Mouse (Mus musculus): ENCODE measurements around the gene Tomm20. TPM values are rescaled to one million over a fixed set of nuclear protein-coding genes. Genes with fewer than 3 reads are reported as not detected.
"Not testable (repeated sequence)": the region's sequence is repeated elsewhere in the genome, so short reads cannot be mapped to it uniquely, and the experiment has no call there.

The Tomm20 gene
- 100 to 1,000 TPM; 206 to 209 TPM for total RNA-seq (2021)

DNA sequence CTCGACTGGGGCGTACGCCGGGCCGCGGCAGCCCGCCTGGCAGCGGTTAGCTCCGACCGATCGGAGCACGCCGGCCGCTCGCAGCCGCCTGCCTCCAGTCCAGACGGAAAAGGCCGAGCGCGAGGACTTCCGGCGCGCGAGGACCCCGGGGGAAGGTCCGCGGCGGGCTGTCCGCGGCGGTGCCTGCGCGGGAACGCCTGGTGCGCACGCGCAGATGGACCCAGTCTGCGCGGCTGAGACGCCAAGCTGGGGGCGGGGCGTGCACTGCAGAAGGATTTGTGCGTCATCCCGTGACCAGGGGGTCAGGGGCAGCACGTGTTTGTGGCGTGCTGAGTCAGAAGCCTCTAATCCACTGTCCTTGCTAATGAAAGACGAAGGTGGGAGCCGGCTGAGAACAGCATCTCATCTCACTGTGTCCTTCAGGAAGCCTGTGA, at the start of gene Tomm20:
Tomm20 (minus strand) TSS at position 115 of the 434 bp plus-strand sequence.
- DNase-seq = peak; percentile 96

DNA sequence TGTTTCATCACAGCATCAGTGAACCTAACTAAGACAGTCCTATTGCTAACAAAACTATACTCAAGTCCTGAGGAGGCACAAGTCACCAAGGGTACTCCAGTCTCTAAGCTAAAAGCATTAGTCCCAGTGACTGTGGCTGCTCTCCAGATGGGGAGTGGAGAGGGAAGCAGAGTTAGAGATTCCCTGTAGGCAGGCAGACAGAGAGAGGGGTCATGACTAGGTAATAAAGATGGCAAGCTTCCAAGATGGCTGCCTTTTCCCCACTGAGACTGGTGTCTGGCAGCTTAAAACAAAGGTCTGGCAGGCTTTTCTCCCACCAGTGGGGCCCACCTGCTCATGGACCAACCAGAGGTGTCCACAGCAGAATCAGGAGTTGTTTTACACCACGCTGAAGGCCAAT, 48.9 kb upstream of the Tomm20 start:
- DNase-seq = no peak

DNA sequence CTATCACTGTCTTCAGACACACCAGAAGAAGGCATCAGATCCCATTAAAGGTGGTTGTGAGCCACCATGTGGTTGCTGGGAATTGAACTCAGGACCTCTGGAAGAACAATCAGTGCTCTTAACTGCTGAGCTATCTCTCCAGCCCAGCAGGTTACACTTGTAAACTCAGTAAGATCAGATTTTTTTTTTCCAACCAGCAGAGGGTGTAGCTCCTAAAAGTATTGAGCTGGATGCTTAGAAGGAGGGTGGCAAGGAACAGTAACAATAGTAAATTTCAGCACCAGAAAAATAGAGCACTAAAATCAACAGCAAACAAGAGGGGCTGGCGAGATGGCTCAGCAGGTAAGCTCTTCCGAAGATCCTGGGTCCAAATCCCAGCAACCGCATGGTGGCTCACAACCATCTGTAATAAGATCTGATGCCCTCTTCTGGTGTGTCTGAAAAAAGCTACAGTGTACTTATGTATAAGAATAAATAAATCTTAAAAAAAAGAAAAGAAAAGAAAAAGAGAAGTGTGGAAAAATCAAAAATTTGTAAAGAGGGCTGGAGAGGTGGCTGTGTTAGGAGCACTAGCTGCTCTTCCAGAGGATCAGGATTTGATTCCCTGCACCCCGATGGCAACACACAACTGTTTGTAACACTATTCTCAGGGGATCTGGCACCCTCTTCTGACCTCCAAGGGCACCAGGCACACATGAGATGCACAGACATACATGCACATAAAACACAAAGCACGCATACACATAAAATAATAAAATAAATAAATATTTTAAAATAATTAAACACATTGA, 43.9 kb upstream of the Tomm20 start:
- no peak for DNase-seq

DNA sequence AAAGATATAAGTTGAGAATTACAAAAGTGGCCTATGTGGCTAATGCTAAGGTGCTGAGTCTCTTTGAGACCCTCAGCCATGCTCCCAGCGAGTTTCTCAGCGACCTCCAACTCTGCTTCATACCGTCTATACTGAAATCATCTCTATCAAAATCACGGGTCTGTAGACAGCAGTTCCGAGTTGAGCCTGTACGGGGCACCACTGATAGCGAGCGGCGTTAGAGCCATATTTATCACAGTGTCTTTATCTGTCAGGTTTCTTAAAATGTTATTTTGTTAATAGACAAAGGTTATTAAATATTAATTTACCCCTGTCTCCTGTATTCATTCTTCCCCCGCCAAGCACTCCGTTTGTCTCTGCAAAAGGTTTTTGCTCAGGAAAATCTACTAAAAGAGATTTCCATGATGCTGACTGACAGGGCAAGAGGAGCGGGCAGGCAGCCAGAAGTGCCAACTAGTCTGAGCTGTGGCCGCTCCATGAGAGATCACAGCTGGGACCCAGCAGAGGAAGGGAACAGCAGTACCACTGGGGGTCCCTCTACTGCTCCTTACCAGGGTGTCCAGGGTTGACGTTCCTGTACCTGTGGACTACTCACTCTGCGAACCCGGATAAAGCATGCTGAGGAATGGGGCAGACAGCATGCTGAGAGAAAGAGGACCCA, 42.8 kb upstream of the Tomm20 start:
- DNase-seq = no peak

DNA sequence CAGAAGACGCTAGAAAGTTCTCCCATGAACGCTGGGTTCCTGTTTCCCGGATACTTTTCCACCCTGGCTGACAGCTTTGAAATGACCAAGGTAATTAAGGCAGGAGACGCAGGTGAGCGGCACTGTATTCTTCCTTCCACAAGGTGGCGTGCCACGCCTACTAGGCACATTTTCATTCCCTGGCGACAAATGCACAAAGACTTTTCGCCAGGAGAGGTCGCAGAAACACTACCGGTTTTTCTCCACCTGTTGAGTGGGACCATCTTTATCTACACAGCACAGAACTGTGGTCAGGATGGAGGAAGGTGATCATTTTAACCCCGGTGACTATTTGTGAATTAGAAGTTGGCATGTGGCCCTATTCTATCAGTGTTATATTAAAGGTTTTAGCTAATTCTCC, 40.9 kb upstream of the Tomm20 start:
- peak; percentile 74 to 79 for DNase-seq

DNA sequence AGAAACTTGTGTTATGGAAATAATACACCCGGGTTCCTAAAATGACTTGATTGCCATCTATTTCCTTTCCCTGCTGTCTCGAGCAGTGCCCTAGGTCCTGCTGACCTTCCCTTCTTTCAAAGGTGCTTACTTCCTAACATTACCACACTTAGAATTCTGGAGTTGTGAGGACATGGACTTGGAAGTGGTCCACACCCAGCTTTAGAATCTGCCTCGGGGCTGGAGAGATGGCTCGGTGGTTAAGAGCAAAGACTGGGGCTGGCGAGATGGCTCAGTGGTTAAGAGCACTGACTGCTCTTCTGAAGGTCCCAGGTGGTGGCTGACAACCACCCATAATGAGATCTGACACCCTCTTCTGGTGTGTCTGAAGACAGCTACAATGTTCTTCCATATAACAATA, 34.4 kb upstream of the Tomm20 start:
- no peak for DNase-seq

DNA sequence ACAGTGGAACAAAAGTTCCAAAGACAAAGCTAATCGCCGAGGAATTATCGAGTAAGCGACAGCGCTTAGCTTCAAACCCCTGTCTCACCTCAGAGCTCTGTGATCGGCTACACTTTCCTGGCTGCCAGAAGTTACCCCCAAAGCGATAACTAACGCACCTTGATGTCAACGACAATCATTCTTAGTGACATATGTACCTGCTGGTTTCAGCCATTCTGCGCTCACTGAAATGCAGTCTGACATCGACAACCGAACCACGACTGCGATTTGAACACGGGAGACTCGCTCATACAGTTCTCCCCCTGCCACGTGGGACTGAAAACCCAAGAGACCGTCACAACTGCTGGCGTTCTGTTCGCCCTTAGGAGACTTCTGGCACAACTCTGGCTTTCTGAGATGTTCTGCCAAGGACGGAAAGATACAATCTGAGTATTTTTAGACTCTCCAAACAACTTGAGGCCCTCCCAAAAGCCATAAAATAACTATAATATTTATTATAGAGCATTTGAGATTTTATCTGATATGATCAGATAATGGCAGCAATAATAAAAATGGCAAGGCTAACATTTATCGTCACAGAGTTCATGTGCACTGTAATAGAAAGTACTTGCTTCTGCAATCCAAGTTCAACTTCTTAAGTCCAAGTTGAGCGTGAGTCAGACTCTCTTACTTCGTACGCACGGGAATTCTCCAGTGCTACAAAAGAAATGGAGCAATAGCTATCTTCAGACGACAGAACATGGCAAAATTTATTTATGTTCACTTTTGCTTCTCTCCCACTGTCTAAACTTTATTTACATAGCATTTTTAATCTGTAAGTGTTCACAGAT, 33.7 kb upstream of the Tomm20 start:
- no peak for DNase-seq

DNA sequence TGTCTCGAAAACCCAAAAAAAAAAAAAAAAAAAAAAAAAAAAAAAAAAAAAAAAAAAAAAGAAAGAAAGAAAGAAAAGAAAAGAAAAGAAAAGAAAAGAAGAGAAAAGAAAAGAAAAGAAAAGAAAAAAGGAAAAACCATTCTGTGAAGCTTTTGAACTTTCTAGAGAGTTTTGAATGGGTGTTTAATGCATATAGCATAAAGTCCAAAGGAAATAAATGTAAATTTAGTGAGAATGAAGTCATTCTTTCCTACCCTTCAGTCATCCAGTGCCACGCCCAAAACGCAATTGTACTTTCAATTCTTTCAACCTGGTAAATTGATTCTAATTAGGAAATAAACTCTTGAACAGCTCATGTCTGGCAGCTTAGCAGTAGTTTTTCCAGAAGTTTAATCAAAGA, 32.9 kb upstream of the Tomm20 start:
- DNase-seq = not testable (repeated sequence)

DNA sequence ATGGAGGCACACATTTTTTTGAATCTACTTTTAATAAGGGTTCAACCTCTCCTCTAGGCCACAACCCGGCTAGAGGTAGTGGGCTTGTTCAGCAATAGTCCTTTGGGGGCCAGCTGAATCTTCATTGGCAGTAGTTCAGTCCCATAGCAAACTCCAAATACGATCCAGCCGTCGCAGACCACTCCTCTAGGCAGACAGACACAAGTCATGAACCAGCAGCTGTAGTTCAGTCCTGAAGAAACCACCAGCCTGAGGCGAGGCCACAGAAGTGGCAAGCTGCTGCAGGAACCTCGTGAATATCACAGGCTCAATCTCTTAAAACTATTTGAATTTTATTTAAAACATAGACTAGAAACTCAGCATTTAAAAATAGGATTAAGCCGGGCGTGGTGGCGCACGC, 32.4 kb upstream of the Tomm20 start:
- DNase-seq = no peak

DNA sequence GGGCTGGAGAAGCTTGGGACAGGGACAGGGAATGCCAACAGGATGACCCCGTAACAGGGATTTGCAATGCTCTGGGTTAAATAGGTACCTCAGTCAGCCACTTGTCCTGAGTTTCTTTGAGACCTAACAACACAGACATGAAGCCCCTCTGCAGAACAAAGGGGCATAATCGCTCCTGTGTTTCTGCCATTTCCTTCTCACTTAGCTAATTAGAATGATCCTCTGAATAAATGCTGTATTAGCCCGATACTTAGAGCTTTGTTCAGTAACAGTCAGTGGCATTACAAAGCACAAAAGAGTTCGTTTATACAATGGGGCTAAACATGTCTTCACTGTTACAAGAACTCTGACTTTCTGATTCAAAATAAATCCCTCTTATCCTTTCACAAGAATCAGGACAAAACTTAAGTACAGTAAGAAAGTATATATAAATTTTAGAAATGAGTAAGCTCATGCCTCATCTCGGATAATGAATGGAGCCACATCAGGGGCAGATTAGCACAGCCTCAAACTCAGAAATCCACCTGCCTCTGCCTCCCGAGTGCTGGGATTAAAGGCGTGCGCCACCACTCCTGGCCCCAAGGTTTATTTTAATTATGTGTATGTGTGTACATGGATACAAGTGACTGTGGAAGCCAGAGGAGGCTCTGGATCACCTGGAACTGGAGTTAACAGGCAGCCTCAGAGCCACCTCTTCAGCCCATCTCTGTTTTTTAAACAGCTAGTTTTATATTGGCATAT, 31.1 kb upstream of the Tomm20 start:
- no peak for DNase-seq

DNA sequence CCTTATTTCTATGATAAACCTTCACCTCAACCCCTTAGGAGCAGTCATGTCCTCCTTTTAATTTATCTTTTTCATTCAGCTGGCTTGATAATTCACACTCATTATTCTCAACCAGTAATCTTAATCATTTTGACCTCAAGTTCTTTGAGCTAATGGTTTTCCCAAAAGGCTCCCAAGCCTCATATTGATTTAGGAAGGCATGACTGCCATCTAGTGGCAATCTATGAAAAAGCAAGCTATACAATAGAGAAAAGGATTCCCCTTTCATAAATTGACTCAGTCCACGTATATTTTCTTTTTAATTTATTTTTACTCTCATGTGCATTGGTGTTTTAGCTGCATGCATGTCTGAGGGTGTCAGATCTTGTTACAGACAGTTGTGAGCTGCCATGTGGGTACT, 30.1 kb upstream of the Tomm20 start:
- no peak for DNase-seq

DNA sequence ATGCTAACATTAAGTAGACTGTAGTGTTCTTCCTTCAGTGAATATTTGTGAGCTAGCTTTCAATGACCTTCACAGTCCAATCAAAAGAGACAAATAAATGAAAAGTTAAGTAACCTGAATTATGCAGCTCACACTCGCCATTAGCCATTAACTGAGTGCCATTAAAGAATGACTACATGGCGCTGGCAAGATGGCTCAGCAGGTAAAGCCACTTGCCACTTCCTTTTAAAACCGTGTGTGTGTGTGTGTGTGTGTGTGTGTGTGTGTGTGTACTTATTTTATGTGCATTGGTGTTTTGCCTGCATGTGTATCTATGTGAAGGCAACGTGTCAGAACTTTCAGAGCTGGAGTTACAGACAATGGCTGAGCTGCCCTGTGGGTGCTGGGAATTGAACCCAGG, 28.9 kb upstream of the Tomm20 start:
- DNase-seq = no peak

DNA sequence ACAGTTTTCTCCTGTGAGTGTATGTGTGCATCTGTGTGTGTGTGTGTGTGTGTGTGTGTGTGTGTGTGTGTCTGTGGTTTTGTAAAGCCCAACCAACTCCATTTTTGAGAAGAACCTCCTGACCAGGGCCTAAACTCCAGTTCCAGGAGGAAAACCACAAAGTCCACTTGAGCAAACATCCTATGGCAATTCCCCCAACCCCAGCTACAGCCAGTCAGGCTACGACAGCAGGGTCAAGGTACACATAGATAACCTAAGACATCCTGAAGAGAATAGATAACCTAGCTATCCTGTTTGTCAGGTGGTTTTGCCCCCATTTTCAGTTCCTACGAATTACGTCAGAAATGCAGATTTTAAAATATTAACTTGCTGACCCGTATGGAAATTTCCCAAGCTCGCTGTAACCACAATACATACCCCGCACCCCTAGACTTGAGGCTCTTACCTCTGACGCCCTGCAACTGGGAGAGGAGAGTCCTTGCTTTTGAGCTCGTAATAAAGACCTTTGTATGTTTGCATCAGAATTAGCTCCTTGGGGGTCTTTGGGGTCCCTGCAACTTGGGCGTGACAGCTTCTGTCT, 28.1 kb upstream of the Tomm20 start:
- no peak for DNase-seq

DNA sequence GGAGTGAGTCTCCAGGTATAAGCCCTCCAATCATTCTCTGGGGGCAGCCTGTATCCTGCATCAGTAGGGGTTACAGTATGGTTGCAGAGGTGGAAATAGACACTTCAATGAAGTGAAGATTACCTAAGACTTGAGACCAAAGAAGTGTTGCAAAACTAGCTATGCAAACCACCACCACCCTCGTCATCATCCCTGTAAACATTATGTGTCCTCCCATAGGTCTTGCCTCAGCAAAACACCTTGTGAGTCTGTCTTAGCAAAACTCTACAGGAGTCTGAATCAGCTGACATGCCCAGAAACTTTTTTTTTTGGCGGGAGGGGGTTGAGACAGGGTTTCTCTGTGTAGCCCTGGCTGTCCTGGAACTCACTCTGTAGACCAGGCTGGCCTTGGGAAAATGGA, 27.0 kb upstream of the Tomm20 start:
- no peak for DNase-seq

DNA sequence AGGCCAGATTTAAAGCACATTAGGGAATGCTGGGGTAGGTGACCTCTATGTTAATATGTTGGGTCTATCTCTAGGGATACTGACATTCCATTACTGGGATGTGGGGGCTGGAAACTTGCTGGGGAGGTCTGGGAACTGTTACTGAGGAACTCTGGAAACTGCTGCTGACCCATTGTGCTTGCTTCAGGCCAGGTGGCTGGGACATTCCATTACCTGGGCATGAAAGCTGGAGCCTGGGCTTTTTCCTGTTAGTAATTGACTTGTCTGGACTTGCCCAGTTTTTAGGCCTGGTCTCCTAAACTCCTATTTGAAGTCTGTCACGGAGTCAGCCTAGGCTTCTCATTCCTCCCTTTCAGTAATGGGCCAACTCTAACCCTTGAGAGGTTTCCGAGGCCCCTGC, 26.5 kb upstream of the Tomm20 start:
- DNase-seq = no peak

DNA sequence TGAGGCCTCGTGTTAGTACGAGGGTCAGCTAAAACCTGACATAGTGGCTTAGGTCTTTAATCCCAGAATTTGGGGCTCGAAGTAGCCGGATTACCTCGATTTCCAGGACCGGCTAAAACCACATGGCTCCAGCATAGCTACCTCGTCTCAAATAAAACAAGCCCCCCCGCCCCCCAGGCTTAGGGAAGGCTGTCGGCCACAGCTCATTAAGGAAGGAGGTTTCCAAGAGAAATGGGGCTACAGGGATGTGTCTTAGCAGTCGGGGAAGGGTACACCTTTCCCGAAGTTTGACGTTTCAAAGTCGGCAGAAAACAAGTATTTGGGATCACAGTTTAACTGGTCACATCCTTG, 25.6 kb upstream of the Tomm20 start:
- DNase-seq = no peak

DNA sequence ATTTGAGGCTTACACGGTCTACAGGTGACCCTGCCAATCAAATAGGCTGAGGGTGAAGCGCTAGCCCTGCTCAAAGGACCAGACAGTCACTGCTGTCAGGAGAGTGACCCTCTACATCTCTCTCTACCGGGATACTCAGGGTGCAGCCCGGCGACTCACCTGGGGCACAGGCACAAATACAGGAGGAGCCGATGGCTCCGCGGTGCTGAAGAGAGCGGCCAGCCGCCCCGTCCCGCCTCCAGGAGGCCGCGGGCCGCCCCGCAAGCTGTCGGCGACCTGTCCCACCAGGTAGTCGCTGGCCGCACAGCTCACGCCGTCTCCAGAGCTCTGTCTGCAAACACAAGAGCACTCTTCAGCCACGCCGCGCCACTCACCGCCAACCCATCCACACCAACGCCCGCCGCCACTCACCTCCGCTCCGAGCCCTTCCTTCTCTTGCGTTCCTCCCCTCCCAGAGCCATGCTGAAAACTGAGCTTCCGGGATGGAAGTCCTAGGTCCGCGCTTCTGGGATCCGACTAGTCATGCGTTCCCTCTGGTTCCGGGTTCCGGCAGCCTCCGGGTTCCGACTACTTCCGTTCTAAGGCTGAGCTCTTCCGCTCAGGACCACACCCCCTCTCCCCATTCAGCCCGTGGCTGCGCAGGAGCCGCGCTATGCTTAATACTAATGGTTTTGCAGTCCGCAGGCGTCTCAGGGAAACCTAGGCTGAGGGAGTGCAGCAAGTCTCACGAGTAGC, 25.1 kb upstream of the Tomm20 start, which contains the start of gene Rbm34:
Rbm34 (minus strand) TSS at position 493 of the 735 bp plus-strand sequence.
- DNase-seq = peak; percentile 92 to 94

DNA sequence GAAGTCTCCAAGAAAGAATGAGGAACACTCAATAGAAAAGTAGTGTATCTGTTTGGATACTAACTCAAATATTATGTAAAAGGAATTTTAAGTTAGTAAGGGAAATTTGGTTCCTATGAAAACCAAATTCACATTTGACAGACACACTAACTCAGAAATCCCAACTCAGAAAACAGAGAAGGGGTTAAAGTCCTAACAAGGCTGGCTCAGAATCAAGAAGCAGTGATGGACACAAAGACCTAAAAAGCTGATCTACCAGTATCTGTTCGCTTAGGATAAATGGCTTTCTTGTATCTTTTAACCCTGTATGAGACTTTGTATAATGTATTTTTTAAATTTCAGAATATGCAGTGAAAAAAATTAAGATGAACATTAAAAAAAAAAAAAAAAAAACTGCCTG, 23.9 kb upstream of the Tomm20 start:
- no peak for DNase-seq

DNA sequence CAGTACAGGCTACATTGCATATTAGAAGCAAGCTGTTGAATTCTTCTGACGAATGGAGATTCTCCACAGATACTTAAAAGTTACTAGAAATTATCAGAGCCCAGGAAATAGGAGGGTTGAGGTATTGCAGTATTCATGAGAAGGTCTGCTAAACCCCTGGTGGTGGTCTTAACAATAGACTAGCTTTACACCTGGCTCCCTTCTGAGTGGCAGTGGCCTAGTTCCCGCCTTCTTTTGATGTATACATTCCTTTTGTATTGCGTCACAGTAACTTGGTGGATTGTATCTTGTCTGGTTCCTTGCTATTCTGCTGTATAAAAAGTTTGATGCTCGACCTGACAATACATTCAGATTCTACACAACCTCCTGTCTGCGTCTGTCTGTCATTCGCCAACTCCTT, 22.5 kb upstream of the Tomm20 start:
- no peak for DNase-seq

DNA sequence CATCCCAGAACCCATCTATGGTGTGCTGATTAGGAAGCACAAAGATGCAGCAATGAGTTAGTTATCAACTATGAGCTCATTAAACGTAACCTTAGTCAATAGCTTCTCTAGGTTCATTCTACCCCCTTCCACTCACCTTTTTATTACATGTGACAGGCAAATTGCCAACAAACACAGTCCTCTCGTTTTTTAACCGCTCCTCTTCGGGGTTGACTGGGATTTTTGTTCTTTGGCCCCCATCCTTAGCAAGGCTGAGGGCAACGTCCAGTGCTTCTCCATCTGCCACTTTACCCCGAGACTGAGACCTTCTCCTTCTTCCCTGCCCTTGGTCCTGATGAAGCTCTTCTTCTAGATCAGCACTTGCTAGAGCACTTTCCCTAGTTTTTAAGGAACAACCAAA, 19.6 kb upstream of the Tomm20 start:
- DNase-seq = no peak

DNA sequence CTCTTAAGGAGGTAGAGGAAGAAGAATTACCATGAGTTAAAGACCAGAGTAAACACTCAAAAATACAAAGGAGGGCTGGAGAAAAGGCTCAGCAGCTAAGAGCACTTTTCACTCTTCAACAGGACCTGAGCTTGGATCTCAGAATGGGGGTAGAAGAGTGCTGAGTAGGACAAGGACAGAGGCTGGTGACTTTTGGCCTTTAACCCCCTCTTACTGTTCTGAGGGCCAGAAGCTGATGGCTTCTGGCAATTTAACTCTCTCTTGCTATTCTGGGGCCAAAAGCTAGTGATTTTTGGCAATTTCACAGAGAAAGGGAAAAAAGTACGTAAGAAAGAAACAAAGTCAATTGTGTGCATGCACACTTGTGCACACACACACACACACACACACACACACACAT, 17.2 kb upstream of the Tomm20 start:
- DNase-seq = no peak
